Mouse (Mus musculus): ENCODE data around the gene Olfr1118. TPM values are rescaled to one million over a fixed set of nuclear protein-coding genes. Genes with fewer than 3 reads are reported as not detected.
"Not testable (repeated sequence)": the region's sequence is repeated elsewhere in the genome, so short reads cannot be mapped to it uniquely, and the experiment has no call there.

The Olfr1118 gene
- polyA plus RNA-seq (2014; fragmentation: Nextera tagmentation; extraction: Ambion mirVana) = not detected in 2 replicates

DNA sequence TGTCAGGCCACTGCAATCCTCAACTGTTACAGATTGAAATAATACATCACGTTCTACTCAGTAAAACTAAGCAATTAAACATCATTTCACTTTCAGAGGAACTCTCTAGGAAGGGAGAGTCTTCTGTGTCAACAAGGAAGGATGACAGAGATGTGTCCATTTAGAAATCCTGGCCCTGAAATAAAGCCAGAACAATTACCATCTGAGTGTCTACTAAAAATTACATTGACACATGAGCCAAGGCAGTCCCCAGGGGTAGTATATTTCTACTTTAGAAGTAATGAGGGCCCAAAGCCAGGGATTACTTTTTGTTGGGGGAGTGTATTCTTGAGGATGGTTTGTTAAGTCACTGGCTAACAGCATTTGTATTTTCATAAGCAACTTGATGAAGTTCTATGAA, at the start of gene Olfr1118:
Olfr1118 (plus strand) TSS at position 301 of the 400 bp plus-strand sequence.
- no peaks in the 10 kb centered on the region for H3K4me1 ChIP-seq (ENCODE audit: control insufficient read depth, insufficient read depth, low read length)
- no peak for ATAC-seq (ENCODE audit: insufficient number of reproducible peaks, insufficient read depth, low FRiP score, low read depth)
- 69% methylated on average over 1 of the region's 1 CpGs for WGBS
- no peak within 1 kb of the TSS for H3K27ac ChIP-seq (ENCODE audit: low read length)
- no peaks in the 10 kb centered on the region for H3K9me3 ChIP-seq (ENCODE audit: control insufficient read depth, low read depth, low read length)
- no peak within 1 kb of the TSS for H3K4me2 ChIP-seq (replicated peaks; ENCODE audit: low read depth, low read length)
- H3K9ac ChIP-seq (replicated peaks; ENCODE audit: low read depth, low read length) = no peak within 1 kb of the TSS
- no peak within 1 kb of the TSS for H3K4me3 ChIP-seq (ENCODE audit: low read depth, low read length)
- H3K27me3 ChIP-seq (ENCODE audit: control insufficient read depth, insufficient read depth, low read length) = no peaks in the 10 kb centered on the region
- no peaks in the 10 kb centered on the region for H3K36me3 ChIP-seq (ENCODE audit: control insufficient read depth, insufficient read depth, low read length)

DNA sequence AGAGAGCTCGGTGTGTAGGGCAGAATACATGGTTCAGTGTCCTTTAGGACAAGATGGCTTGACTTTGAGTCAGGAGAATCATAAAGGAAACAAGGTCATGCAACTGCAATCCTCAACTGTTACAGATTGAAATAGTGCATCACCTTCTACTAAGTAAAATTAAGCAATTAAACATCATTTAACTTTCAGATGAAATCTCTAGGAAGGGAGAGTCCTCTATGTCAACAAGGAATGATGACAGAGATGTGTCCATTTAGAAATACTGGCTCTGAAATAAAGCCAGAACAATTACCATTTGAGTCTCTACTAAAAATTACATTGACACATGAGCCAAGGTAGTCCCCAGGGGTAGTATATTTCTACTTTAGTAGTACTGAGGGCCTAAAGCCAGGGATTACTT, 40.1 kb upstream of the Olfr1118 start, which contains the start of gene Olfr1116:
Olfr1116 (plus strand) TSS at position 301 of the 400 bp plus-strand sequence.
- Histone ChIP-seq H3K9ac (replicated peaks; ENCODE audit: low read depth, low read length) (no peak within 1 kb of the TSS), H3K27me3 (ENCODE audit: control insufficient read depth, insufficient read depth, low read length) (no peaks in the 10 kb centered on the region), H3K27ac (ENCODE audit: low read length) (no peak within 1 kb of the TSS), H3K4me2 (replicated peaks; ENCODE audit: low read depth, low read length) (no peak within 1 kb of the TSS), H3K4me3 (ENCODE audit: low read depth, low read length) (no peak within 1 kb of the TSS), H3K9me3 (ENCODE audit: control insufficient read depth, low read depth, low read length) (no peaks in the 10 kb centered on the region), H3K36me3 (ENCODE audit: control insufficient read depth, insufficient read depth, low read length) (no peaks in the 10 kb centered on the region), H3K4me1 (ENCODE audit: control insufficient read depth, insufficient read depth, low read length) (no peaks in the 10 kb centered on the region)
- WGBS = 93% methylated on average over 1 of the region's 1 CpGs
- ATAC-seq (ENCODE audit: insufficient number of reproducible peaks, insufficient read depth, low FRiP score, low read depth) = no peak

DNA sequence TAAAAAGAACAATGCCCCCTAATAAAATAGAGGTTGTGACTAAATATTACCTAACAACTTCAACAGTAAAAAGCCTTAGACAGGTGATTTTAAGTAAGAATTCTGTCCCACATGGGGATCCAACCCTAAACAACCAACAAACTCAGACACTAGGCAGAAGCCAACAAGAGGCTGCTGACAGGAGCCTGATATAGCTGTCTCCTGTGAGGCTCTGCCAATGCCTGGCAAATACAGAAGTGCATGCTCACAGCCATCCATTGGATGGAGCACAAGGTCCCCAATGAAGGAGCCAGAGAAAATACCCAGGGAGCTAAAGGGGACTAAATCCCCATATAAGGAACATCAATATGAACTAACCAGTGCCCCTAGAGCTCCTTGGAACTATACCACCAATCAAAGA, 13.4 kb upstream of the Olfr1118 start:
- H3K4me1 ChIP-seq (ENCODE audit: control insufficient read depth, insufficient read depth, low read length); H3K27me3 ChIP-seq (ENCODE audit: control insufficient read depth, insufficient read depth, low read length); H3K36me3 ChIP-seq (ENCODE audit: control insufficient read depth, insufficient read depth, low read length); ATAC-seq (ENCODE audit: insufficient number of reproducible peaks, insufficient read depth, low FRiP score, low read depth); H3K4me2 ChIP-seq (replicated peaks; ENCODE audit: low read depth, low read length); H3K27ac ChIP-seq (ENCODE audit: low read length); H3K4me3 ChIP-seq (ENCODE audit: low read depth, low read length); H3K9me3 ChIP-seq (ENCODE audit: control insufficient read depth, low read depth, low read length); H3K9ac ChIP-seq (replicated peaks; ENCODE audit: low read depth, low read length): not testable (repeated sequence)

DNA sequence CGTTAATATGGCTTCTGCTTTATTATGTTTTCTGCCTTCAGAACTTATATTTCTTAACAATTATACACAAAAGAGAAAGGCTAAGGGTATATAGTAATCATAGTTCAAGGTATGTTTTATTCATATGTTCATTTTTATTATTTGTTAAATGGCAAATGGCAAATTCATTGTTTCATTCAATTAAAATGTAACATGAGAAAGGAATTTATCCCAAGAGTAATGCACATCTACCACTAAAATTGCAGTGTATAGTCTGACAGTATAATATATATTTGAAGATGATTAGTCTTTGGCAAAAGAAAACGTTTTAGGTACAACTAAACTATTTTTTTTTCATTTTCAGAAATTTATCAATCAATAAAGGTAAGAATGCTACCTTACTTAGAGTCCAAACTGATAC, 47.1 kb downstream of the Olfr1118 start, which contains the start of gene Olfr1120:
Olfr1120 (plus strand) TSS at position 301 of the 400 bp plus-strand sequence.
- Histone ChIP-seq H3K9me3 (ENCODE audit: control insufficient read depth, low read depth, low read length) (no peaks in the 10 kb centered on the region), H3K27me3 (ENCODE audit: control insufficient read depth, insufficient read depth, low read length) (no peaks in the 10 kb centered on the region), H3K36me3 (ENCODE audit: control insufficient read depth, insufficient read depth, low read length) (no peaks in the 10 kb centered on the region), H3K4me3 (ENCODE audit: low read depth, low read length) (no peak within 1 kb of the TSS), H3K4me2 (replicated peaks; ENCODE audit: low read depth, low read length) (no peak within 1 kb of the TSS), H3K27ac (ENCODE audit: low read length) (no peak within 1 kb of the TSS), H3K9ac (replicated peaks; ENCODE audit: low read depth, low read length) (no peak within 1 kb of the TSS), H3K4me1 (ENCODE audit: control insufficient read depth, insufficient read depth, low read length) (no peaks in the 10 kb centered on the region)
- ATAC-seq (ENCODE audit: insufficient number of reproducible peaks, insufficient read depth, low FRiP score, low read depth) = no peak
- WGBS = 56% methylated on average over 2 of the region's 2 CpGs

DNA sequence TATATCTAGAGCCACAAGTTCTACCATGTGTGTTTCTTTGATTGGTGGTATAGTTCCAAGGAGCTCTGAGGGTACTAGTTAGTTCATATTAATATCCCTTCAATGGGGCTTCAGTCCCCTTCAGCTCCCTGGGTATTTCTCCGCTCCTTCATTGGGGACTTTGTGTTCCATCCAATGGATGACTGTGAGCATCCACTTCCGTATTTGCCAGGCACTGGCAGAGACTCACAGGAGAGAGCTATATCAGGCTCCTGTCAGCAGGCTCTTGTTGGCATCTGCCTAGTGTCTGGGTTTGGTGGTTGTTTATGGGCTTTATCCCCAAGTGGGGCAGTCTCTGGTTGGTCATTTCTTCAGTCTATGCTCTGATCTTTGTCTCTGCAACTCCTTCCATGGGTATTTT, 52.7 kb downstream of the Olfr1118 start:
- 92% methylated on average over 2 of the region's 2 CpGs for WGBS
- H3K9ac ChIP-seq (replicated peaks; ENCODE audit: low read depth, low read length); H3K4me2 ChIP-seq (replicated peaks; ENCODE audit: low read depth, low read length); H3K4me3 ChIP-seq (ENCODE audit: low read depth, low read length); H3K27me3 ChIP-seq (ENCODE audit: control insufficient read depth, insufficient read depth, low read length); ATAC-seq (ENCODE audit: insufficient number of reproducible peaks, insufficient read depth, low FRiP score, low read depth); H3K9me3 ChIP-seq (ENCODE audit: control insufficient read depth, low read depth, low read length); H3K36me3 ChIP-seq (ENCODE audit: control insufficient read depth, insufficient read depth, low read length); H3K4me1 ChIP-seq (ENCODE audit: control insufficient read depth, insufficient read depth, low read length); H3K27ac ChIP-seq (ENCODE audit: low read length): not testable (repeated sequence)

Other genes starting within 250 kb of the Olfr1118 start
- not detected in 2 replicates for gene Olfr1107, start 231.8 kb upstream of the Olfr1118 start, polyA plus RNA-seq (2014; fragmentation: Nextera tagmentation; extraction: Ambion mirVana)
- not detected in 2 replicates for gene Olfr1109, start 211.6 kb upstream of the Olfr1118 start, polyA plus RNA-seq (2014; fragmentation: Nextera tagmentation; extraction: Ambion mirVana)
- gene Olfr259, start 193.0 kb upstream of the Olfr1118 start, polyA plus RNA-seq (2014; fragmentation: Nextera tagmentation; extraction: Ambion mirVana) = not detected in 2 replicates
- gene Olfr1110, start 167.3 kb upstream of the Olfr1118 start, polyA plus RNA-seq (2014; fragmentation: Nextera tagmentation; extraction: Ambion mirVana) = not detected in 2 replicates
- gene Olfr1111, start 155.0 kb upstream of the Olfr1118 start, polyA plus RNA-seq (2014; fragmentation: Nextera tagmentation; extraction: Ambion mirVana) = not detected in 2 replicates
- not detected in 2 replicates for gene Olfr1112, start 119.8 kb upstream of the Olfr1118 start, polyA plus RNA-seq (2014; fragmentation: Nextera tagmentation; extraction: Ambion mirVana)
- gene Olfr1113, start 98.6 kb upstream of the Olfr1118 start, polyA plus RNA-seq (2014; fragmentation: Nextera tagmentation; extraction: Ambion mirVana) = not detected in 2 replicates
- not detected in 2 replicates for gene Olfr1115, start 59.6 kb upstream of the Olfr1118 start, polyA plus RNA-seq (2014; fragmentation: Nextera tagmentation; extraction: Ambion mirVana)
- gene Olfr1116, start 40.0 kb upstream of the Olfr1118 start, polyA plus RNA-seq (2014; fragmentation: Nextera tagmentation; extraction: Ambion mirVana) = not detected in 2 replicates
- gene Olfr1120, start 47.2 kb downstream of the Olfr1118 start, polyA plus RNA-seq (2014; fragmentation: Nextera tagmentation; extraction: Ambion mirVana) = not detected in 2 replicates
- not detected in 2 replicates for gene Olfr1121, start 62.3 kb downstream of the Olfr1118 start, polyA plus RNA-seq (2014; fragmentation: Nextera tagmentation; extraction: Ambion mirVana)
- gene Olfr1122, start 78.3 kb downstream of the Olfr1118 start, polyA plus RNA-seq (2014; fragmentation: Nextera tagmentation; extraction: Ambion mirVana) = not detected in 2 replicates
- gene Olfr1123, start 109.1 kb downstream of the Olfr1118 start, polyA plus RNA-seq (2014; fragmentation: Nextera tagmentation; extraction: Ambion mirVana) = not detected in 2 replicates
- gene Olfr1124, start 122.7 kb downstream of the Olfr1118 start, polyA plus RNA-seq (2014; fragmentation: Nextera tagmentation; extraction: Ambion mirVana) = not detected in 2 replicates
- not detected in 2 replicates for gene Olfr1126, start 146.4 kb downstream of the Olfr1118 start, polyA plus RNA-seq (2014; fragmentation: Nextera tagmentation; extraction: Ambion mirVana)
- not detected in 2 replicates for gene Pramel7, start 189.5 kb downstream of the Olfr1118 start, polyA plus RNA-seq (2014; fragmentation: Nextera tagmentation; extraction: Ambion mirVana)
- gene Pramel6, start 199.0 kb downstream of the Olfr1118 start, polyA plus RNA-seq (2014; fragmentation: Nextera tagmentation; extraction: Ambion mirVana) = not detected in 2 replicates
- not detected in 2 replicates for gene Olfr153, start 224.2 kb downstream of the Olfr1118 start, polyA plus RNA-seq (2014; fragmentation: Nextera tagmentation; extraction: Ambion mirVana)
- not detected in 2 replicates for gene Olfr1128, start 238.0 kb downstream of the Olfr1118 start, polyA plus RNA-seq (2014; fragmentation: Nextera tagmentation; extraction: Ambion mirVana)

All from stomach, embryonic 14.5 days (tissue).